Mouse (Mus musculus): ENCODE results near the gene Zfp383.
"Not testable (repeated sequence)": the region's sequence is repeated elsewhere in the genome, so short reads cannot be mapped to it uniquely, and the experiment has no call there.

The Zfp383 gene

DNA sequence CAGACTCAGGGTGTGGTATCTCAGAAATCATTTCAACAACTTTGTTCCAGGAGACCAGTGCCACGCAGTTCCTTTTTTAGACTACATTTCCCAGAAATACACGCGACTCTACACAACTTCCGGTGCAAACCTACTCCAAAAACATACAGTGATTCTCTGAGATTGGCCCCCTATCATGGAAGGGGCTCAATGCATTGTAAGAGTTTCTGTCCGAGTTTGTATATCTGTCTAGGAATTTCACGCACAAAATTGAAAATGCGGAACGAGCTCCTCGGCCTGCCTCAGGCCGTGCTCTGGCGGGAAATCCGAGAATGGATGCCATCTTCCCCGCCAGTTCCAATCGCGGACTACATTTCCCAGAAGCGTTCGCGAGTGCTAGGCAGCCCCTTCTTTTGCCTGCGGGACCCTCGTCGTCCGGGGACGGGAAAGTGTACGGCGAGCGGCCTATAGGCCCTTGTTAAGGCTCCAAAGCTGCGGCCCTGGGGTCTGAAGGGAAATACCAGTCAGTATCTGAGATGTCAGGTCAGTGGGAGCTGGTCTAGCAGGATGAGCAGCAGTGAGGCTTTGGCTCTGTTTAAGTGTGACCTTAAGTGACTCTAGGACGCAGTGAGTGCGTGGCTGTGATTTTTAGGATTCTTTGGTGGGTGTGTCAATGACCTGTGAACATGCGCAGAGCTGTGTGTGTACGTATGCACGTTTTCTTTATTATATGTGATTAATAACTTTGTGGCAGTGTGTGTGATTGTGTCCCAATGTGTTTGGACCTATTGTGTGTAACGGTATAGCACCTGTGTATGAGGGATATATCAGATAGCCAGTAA lies at the start of gene Zfp383:
Zfp383 (plus strand) TSS at position 94 of the 821 bp plus-strand sequence.
- DNase-seq = peak; percentile 64 to 76

- DNase-seq = peak; percentile 71 to 72
Measured at GRCm38 (mm10) chr7:29859532-29860517, 48.2 kb upstream of the Zfp383 start, which contains the start of gene Zfp420. TSS of gene Zfp420 (plus strand) at chr7:29859979.

DNA sequence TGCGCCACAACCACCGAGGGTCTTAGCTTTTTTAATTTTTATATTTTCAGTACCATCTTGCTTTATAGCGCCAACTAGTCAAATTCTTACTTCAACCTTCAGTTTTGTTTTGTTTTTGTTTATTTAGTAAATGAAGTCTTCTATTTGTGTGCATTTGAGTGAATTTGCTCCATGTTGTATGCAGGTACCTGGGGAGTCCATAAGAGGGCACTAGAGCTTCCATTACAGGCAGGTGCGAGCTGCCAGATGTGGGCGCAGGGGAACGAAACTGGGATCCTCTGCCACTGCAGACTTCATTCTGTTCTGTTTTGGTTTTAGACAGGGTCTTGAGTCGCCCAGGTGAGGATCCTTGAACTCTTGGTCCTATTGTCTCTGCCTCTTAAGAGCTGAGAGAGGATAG lies 46.4 kb upstream of the Zfp383 start:
- DNase-seq = no peak

GRCm38 (mm10) chr7:29874256-29874655 lies 33.8 kb upstream of the Zfp383 start:
- DNase-seq = no peak

DNA sequence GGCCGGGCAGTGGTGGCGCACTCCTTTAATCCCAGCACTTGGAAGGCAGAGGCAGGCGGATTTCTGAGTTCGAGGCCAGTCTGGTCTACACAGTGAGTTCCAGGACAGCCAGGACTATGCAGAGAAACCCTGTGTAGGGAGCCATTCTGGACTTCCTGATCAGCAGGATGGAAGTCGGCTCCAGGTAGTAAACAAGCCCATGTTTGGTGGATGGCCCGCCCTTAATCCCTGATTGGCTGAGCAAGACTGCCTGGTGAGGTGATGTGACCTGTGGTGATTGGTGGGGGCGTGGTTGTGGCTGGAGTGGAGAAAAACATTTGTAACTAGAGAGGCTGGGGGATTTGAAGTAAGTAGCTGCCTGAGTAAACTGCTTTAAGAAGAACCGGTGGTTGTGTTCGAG lies 30.5 kb upstream of the Zfp383 start:
- not testable (repeated sequence) for DNase-seq

DNA sequence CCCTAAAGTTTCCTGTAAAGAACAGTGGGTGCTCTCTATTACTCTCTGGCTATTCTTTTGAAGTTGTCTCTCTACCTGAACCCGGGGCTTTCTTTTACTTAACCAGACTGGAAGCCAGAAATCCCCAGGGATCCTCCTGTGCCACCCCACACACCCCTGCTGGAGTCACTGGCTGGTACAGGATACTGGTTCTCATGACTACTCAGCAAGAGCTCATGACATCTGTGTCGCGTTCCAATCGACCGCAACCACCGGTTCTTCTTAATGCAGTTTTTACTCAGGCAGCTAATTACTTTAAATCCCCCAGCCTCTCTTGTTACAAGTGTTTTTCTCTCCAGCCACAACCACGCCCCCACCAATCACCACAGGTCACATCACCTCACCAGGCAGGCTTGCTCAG lies 28.0 kb upstream of the Zfp383 start:
- DNase-seq = no peak

DNA sequence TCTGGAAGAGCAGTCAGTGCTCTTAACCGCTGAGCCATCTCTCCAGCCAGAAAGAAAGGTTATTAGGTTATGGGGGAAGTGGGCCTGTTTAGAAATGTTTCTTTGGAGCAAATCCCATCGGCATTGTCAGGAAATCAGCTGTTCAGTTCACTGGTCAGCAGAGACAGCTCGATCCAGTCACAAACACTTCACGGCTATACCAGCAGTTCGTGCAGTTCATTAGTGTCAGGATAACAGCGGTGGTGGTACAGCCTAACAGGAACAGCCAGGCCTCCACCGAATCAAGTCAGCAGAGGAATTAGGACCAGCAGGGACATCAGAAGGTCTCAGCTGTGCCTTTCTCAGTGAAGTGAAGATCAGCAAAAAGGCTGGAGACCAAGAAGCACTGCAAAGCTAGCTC lies 27.1 kb upstream of the Zfp383 start:
- DNase-seq = no peak

DNA sequence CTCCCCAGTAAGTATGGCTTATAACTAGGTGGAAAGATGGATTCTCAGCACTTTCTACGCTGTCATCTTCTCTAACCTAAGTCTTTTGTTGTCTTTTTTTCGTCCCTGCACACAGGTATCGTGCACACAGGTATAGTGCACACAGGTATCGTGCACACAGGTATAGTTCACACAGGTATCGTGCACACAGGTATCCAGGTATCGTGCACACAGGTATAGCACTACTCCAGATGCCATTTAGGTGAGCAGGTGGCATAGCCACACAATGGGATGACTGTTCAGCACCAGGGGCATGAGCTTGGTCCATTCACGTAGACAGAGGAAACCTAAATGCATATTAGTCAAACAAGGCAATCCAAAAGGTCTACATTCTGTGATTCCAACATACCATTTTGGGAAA lies 17.5 kb upstream of the Zfp383 start:
- no peak for DNase-seq

DNA sequence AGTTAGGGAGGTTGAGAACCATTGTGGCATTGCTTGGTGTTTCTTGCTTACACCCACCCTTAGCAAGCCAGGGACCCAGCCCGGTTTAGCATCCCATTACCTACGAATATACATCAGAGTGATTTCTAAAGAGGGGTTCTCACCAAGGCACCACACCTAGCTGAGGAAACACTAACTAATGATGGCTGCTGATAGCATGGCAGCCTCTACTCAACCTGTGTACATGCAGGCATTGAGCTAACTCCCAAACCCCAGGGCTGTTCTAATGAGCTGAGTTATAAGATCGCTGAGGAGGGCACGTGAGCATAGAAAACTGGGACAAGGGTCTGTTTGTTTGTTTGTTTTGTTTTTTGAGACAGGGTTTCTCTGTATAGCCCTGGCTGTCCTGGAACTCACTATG lies 15.3 kb upstream of the Zfp383 start:
- no peak for DNase-seq

GRCm38 (mm10) chr7:29898351-29898750 lies 9.7 kb upstream of the Zfp383 start:
- no peak for DNase-seq

DNA sequence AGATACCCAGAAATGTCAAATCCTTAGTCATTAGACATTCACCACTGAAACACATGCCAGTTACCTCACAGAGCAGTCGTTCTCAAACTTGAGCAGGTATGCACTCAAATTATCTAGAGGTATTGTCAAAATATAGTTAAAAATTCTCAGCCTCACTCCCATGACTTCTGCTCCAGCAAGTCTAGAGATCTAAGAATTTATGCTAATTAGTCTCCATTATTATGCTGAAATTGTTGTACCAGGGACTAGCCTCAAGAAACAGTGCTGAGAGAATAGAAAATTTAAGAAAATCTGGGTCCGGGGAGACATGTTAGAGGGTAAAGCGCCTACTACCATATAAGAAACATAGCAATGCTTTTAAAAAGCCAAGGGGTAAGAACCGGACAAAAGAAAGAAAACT lies 3.9 kb upstream of the Zfp383 start:
- DNase-seq = no peak

GRCm38 (mm10) chr7:29905966-29906681 lies 1.9 kb upstream of the Zfp383 start, which contains the start of gene Zfp27:
TSS of gene Zfp27 (minus strand) at chr7:29906572.
- peak; percentile 32 to 34 for DNase-seq

GRCm38 (mm10) chr7:29906682-29907058 lies 1.4 kb upstream of the Zfp383 start:
- no peak for DNase-seq

DNA sequence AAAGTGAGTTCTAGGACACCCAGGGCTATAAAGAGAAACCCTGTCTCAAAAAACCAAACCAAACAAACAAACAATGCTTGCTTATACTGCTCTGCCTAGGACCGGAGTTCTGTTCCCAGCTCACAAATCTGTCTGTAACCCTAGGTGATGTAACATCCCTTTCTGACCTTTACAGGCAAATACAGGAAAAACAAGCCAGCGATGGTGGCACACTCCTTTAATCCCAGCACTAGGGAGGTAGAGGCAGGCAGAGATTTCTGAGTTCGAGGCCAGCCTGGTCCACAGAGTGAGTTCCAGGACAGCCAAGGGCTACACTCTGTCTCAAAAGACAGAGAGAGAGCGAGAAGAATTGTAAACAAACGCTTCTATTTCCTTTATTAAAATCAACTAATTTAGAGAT lies 817 bp upstream of the Zfp383 start:
- DNase-seq = no peak

- DNase-seq = no peak
Measured at GRCm38 (mm10) chr7:29910252-29910651, 2.2 kb downstream of the Zfp383 start.

- no peak for DNase-seq
Measured at GRCm38 (mm10) chr7:29912172-29912571, 4.1 kb downstream of the Zfp383 start.

DNA sequence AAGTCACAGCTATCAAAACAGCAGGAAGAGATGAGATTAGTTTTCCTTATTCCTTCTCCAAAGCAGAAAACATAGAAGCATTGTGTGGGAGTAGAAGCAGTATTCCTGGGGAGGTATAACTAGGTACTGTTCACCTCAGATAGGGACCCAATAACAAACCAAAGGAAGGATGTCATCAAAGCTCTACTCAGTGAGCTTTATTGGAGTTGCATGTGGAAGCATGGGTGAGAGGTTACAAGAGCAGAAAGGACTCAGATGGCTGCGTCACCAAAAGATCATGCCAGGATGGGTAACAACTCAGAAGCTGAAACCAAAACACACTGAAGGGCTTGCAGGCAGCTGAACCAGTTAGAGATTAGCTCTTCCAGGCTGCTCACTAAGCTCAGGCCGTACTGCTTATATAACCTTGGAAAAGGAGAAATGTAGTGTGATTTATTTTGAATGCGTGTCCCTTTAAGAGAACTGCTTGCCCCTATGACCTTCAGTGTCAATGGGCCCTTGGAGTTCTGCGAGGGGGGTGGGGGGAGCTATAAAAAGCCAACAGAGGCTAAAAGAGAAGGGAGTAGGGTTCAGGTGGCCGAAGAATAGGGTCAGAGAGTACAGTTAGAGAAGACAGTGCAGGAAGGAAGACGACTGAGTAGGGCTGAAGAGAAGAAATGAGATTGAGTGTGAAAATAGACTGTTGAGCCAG lies 9.5 kb downstream of the Zfp383 start:
- no peak for DNase-seq

DNA sequence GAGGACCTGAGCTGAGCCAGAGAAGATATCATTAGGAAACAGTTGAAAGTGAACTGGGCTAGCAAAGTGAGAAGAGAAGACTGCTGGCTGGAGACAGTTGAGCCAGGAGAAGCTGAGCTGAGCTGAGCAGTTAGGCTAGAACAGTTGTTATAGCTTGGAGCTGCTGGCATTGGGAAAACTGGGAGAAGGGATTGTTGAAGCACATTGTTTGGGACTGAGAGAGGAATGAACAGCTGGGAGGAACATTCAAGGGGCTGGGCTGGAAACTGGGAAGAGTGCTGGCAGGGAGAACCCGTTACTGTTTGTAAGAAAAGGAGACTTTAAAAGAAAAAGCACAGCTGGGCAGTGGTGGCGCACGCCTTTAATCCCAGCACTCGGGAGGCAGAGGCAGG lies 10.0 kb downstream of the Zfp383 start:
- no peak for DNase-seq

DNA sequence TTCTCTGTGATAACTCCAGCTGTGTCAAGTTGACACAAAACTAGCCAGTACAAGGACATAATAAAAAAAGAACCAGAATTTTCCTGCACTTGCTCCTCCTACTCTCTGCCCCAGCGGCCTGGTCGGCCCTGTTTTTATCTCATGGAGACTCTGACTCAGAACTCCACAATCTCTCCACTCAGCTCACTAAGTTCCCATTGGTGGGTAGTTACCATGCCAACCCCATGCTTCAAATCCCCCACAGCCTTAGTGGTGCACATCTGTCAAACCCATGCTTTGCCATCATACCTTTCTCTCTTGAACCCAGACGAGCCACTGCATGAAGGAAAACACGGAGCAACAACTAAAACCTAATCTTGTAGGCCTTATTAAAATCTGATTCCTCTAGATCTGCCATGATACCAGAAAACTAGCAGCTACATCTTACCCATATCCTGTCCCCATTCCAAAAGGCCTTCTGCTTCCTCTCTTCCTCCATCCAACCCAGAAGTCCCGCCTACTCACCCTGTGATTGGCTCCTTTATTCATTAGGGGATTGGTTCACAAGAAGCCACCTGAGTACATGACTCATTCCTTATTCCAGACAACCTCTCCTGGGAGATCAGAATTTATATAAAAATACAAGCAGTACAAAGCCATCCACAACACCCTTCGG lies 13.5 kb downstream of the Zfp383 start:
- DNase-seq = no peak

GRCm38 (mm10) chr7:29922780-29923179 lies 14.8 kb downstream of the Zfp383 start:
- no peak for DNase-seq

- no peak for DNase-seq
Measured at GRCm38 (mm10) chr7:29938856-29939255, 30.8 kb downstream of the Zfp383 start.

- DNase-seq = no peak
Measured at GRCm38 (mm10) chr7:29941027-29941426, 33.0 kb downstream of the Zfp383 start.

Data from spleen, adult 18-20 months (tissue).